ENCODE assay signal across 10 mouse cellular contexts in the genomic region with DNA sequence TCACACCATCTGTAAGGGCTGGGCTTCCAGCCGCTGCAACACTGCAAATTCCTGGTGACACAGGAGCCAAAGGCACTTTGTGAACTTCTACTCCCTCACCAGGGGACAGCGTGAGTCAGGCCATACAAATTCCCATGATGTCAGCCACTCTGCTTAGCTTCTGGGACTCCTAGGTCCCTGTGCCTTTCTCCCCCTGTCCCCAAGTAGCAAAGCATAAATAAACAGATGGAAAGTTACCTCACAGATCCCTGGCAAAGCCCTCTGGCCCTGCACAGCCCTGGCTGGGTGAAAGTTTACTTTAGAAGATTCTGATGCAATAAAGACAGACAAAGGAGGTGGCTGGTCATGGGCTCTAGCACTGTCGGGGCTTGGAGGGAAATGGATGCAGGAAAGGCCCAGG. TPM values are rescaled to one million over a fixed set of nuclear protein-coding genes. Genes with fewer than 3 reads are reported as not detected.
DNase-seq lines count a peak whose midpoint lies in the region; ATAC-seq and TF ChIP-seq lines count a peak whose summit lies in the region.
"Had no signal": no experiment of that assay in that cellular context is flagged by ENCODE, and none has a peak within 500 bp of the region (broad histone marks: within the 10 kb centered on the region; RNA-seq: fewer than 3 reads in every experiment).

No protein-coding gene starts in this region.

- no peak for ATAC-seq in limb, embryonic 14.5 days (ENCODE audit: low FRiP score, low read depth)
- peak; percentile 72 for ATAC-seq in stomach, postnatal 0 days (ENCODE audit: low FRiP score, low TSS enrichment)
- no peak for ATAC-seq in hindbrain, embryonic 14.5 days (ENCODE audit: low FRiP score)
- ATAC-seq in hindbrain, postnatal 0 days, result no peak

- no peaks in the 10 kb centered on the region for H3K36me3 ChIP-seq in limb, embryonic 14.5 days (ENCODE audit: control insufficient read depth, insufficient read depth, low read length)
- no peaks in the 10 kb centered on the region for H3K36me3 ChIP-seq in stomach, postnatal 0 days (ENCODE audit: control insufficient read depth, insufficient read depth, low read length)
- no peaks in the 10 kb centered on the region for H3K36me3 ChIP-seq in hindbrain, embryonic 14.5 days (replicated peaks; ENCODE audit: control insufficient read depth, insufficient read depth)
- H3K36me3 ChIP-seq in hindbrain, postnatal 0 days (ENCODE audit: insufficient read depth, low read length), result no peaks in the 10 kb centered on the region
- H3K36me3 ChIP-seq: embryonic facial prominence, embryonic 13.5 days had no signal

- DNase-seq in lung, adult 18-20 months, result peak; percentile 34 to 62
- no peak for DNase-seq in lung, adult 2 months
- peak; percentile 51 to 80 for DNase-seq in heart, adult 18-20 months
- no peak for DNase-seq in limb, embryonic 14.5 days (ENCODE audit: low spot score)
- DNase-seq in stomach, postnatal 0 days (ENCODE audit: low spot score), result peak; percentile 22
- DNase-seq in hindbrain, embryonic 14.5 days (ENCODE audit: low spot score), result no peak
- DNase-seq in hindbrain, postnatal 0 days (ENCODE audit: low spot score), result no peak
- no peak for DNase-seq in cerebellum, postnatal 25 days

- H3K4me1 ChIP-seq in lung, adult 2 months (ENCODE audit: control insufficient read depth, insufficient read depth, low read length), result no peaks in the 10 kb centered on the region
- peaks cover 22% of the 10 kb centered on the region for H3K4me1 ChIP-seq in limb, embryonic 14.5 days (ENCODE audit: control insufficient read depth, insufficient read depth, low read length)
- no peaks in the 10 kb centered on the region for H3K4me1 ChIP-seq in stomach, postnatal 0 days (replicated peaks; ENCODE audit: control insufficient read depth, insufficient read depth)
- 0 out of 2 replicates have a peak, but pooled peaks cover 4% of the 10 kb centered on the region for H3K4me1 ChIP-seq in hindbrain, embryonic 14.5 days (replicated peaks; ENCODE audit: control insufficient read depth, insufficient read depth, low read length)
- no peaks in the 10 kb centered on the region; the same call in 1 of the 2 replicates for H3K4me1 ChIP-seq in hindbrain, postnatal 0 days (ENCODE audit: insufficient read depth, low read length)

- no peak for TF ChIP-seq POLR2A in lung, adult 2 months (IDR thresholded peaks at IDR 0.05; ENCODE audit: borderline replicate concordance, extremely low read depth, low read depth, low read length)
- no peak for TF ChIP-seq POLR2A in limb, embryonic 14.5 days (IDR thresholded peaks at IDR 0.05; ENCODE audit: borderline replicate concordance, extremely low read depth, insufficient read depth, insufficient read length)

- no peak for TF ChIP-seq CTCF in lung, adult 2 months (IDR thresholded peaks at IDR 0.05; ENCODE audit: insufficient read depth, low read length)
- no peak for TF ChIP-seq CTCF in stomach, postnatal 0 days (IDR thresholded peaks at IDR 0.05; ENCODE audit: low read depth)
- TF ChIP-seq CTCF in hindbrain, postnatal 0 days (IDR thresholded peaks at IDR 0.05; ENCODE audit: low read depth), result no peak

- H3K4me3 ChIP-seq in lung, adult 2 months (replicated peaks; ENCODE audit: extremely low read depth, low read depth, low read length), result no peak overlapping the region
- H3K4me3 ChIP-seq in limb, embryonic 14.5 days (replicated peaks; ENCODE audit: low read length), result no peak overlapping the region
- H3K4me3 ChIP-seq in stomach, postnatal 0 days (ENCODE audit: low read depth, low read length), result no peak overlapping the region
- no peak overlapping the region for H3K4me3 ChIP-seq in hindbrain, embryonic 14.5 days (replicated peaks; ENCODE audit: low read length)
- H3K4me3 ChIP-seq in hindbrain, postnatal 0 days (ENCODE audit: low read length), result no peak overlapping the region
- H3K4me3 ChIP-seq: embryonic facial prominence, embryonic 13.5 days had no signal

- no peak overlapping the region for H3K27ac ChIP-seq in limb, embryonic 14.5 days (replicated peaks; ENCODE audit: low read depth, low read length)
- H3K27ac ChIP-seq in stomach, postnatal 0 days (replicated peaks), result no peak overlapping the region
- H3K27ac ChIP-seq in hindbrain, embryonic 14.5 days, result no peak overlapping the region
- no peak overlapping the region for H3K27ac ChIP-seq in hindbrain, postnatal 0 days
- H3K27ac ChIP-seq: embryonic facial prominence, embryonic 13.5 days had no signal

- H3K4me2 ChIP-seq in limb, embryonic 14.5 days (replicated peaks; ENCODE audit: low read depth, low read length, severe bottlenecking), result no peak overlapping the region
- H3K4me2 ChIP-seq in stomach, postnatal 0 days (replicated peaks; ENCODE audit: low read depth), result no peak overlapping the region
- H3K4me2 ChIP-seq in hindbrain, embryonic 14.5 days (replicated peaks), result no peak overlapping the region
- H3K4me2 ChIP-seq in hindbrain, postnatal 0 days (ENCODE audit: low read depth, low read length), result no peak overlapping the region
- H3K4me2 ChIP-seq: embryonic facial prominence, embryonic 13.5 days had no signal

- no peaks in the 10 kb centered on the region for H3K9me3 ChIP-seq in limb, embryonic 14.5 days (ENCODE audit: control insufficient read depth, low read length)
- no peaks in the 10 kb centered on the region for H3K9me3 ChIP-seq in stomach, postnatal 0 days (ENCODE audit: control insufficient read depth, low read length)
- H3K9me3 ChIP-seq in hindbrain, embryonic 14.5 days (ENCODE audit: control insufficient read depth, low read length), result no peaks in the 10 kb centered on the region
- no peaks in the 10 kb centered on the region for H3K9me3 ChIP-seq in hindbrain, postnatal 0 days (ENCODE audit: low read length)
- H3K9me3 ChIP-seq: embryonic facial prominence, embryonic 13.5 days had no signal

- no peaks in the 10 kb centered on the region for H3K27me3 ChIP-seq in limb, embryonic 14.5 days (ENCODE audit: control insufficient read depth, insufficient read depth, low read length)
- H3K27me3 ChIP-seq in stomach, postnatal 0 days (ENCODE audit: control insufficient read depth, insufficient read depth, low read length), result no peaks in the 10 kb centered on the region
- no peaks in the 10 kb centered on the region for H3K27me3 ChIP-seq in hindbrain, embryonic 14.5 days (ENCODE audit: control insufficient read depth, insufficient read depth, low read length)
- H3K27me3 ChIP-seq in hindbrain, postnatal 0 days (ENCODE audit: insufficient read depth, low read length), result no peaks in the 10 kb centered on the region
- H3K27me3 ChIP-seq: embryonic facial prominence, embryonic 13.5 days had no signal

- 23% methylated on average over 3 of the region's 3 CpGs for WGBS in lung, adult 2 months
- 33% methylated on average over 3 of the region's 3 CpGs for WGBS in limb, embryonic 14.5 days
- WGBS in stomach, postnatal 0 days, result 25% methylated on average over 3 of the region's 3 CpGs
- 77% methylated on average over 3 of the region's 3 CpGs for WGBS in hindbrain, embryonic 14.5 days
- WGBS in hindbrain, postnatal 0 days, result 79% methylated on average over 3 of the region's 3 CpGs

- no peak for TF ChIP-seq EP300 in stomach, postnatal 0 days (optimal IDR thresholded peaks at IDR 0.05)

- H3K9ac ChIP-seq in limb, embryonic 14.5 days (ENCODE audit: low read depth, low read length, severe bottlenecking), result peak overlapping the region; percentile 34; the same call in 1 of the 2 replicates
- no peak overlapping the region for H3K9ac ChIP-seq in stomach, postnatal 0 days (ENCODE audit: low read length)
- no peak overlapping the region for H3K9ac ChIP-seq in hindbrain, embryonic 14.5 days
- H3K9ac ChIP-seq in hindbrain, postnatal 0 days (replicated peaks; ENCODE audit: low read length), result no peak overlapping the region
- H3K9ac ChIP-seq: embryonic facial prominence, embryonic 13.5 days had no signal

RNA-seq across cellular contexts. Expression of a gene that starts 22.3 kb away (rescaled TPM):
- polyA plus RNA-seq in lung, adult 2 months (2012; rRNA removed), result 11.6 and 12.9 TPM in 2 replicates
- 1 to 10 TPM in 1 of 2 experiments, under 1 TPM in 1; 0.80 to 1.3 TPM for total RNA-seq in heart, adult 18-20 months (2021)
- 240 and 337 TPM in 2 replicates for polyA plus RNA-seq in limb, embryonic 14.5 days (2012; rRNA removed)
- 80.8 and 81.8 TPM in 2 replicates for polyA plus RNA-seq in limb, embryonic 14.5 days (2014; fragmentation: Nextera tagmentation; extraction: Ambion mirVana)
- 3.7 and 4.2 TPM in 2 replicates for polyA plus RNA-seq in stomach, postnatal 0 days (2015; fragmentation: Nextera tagmentation; extraction: Ambion mirVana)
- 1.4 and 2.0 TPM in 2 replicates for polyA plus RNA-seq in hindbrain, embryonic 14.5 days (2014; fragmentation: Nextera tagmentation; extraction: Ambion mirVana)
- total RNA-seq in hindbrain, postnatal 0 days (2014; rRNA removed), result 2.3 and 3.0 TPM in 2 replicates
- 2.3 and 2.4 TPM in 2 replicates for polyA plus RNA-seq in hindbrain, postnatal 0 days (2015; fragmentation: Nextera tagmentation; extraction: Ambion mirVana)
- total RNA-seq: granulocyte monocyte progenitor cell, adult 5-6 weeks had no signal

Comparison
In these comparisons a context has a peak if more than half of its experiments do, and no peak if none do; other contexts are left out.
1. DNase-seq: peak in lung, adult 18-20 months (2 of 2), heart, adult 18-20 months (2 of 2) and stomach, postnatal 0 days (single experiment); none in lung, adult 2 months (single experiment), limb, embryonic 14.5 days (single experiment), hindbrain, embryonic 14.5 days (single experiment), hindbrain, postnatal 0 days (single experiment) and cerebellum, postnatal 25 days (0 of 2).